Mouse (Mus musculus) embryonic facial prominence, embryonic 10.5 days (tissue): ENCODE measurements around the gene 4930407I10Rik. TPM values are rescaled to one million over a fixed set of nuclear protein-coding genes. Genes with fewer than 3 reads are reported as not detected.

ENCODE experiments used
- DNase-seq: peaks from one replicate; pipeline ENCODE4 v3.0.0-alpha.2; 2017; ENCODE audit warnings: low spot score
- H3K27ac ChIP-seq: fragments of 300-500 bp; sonication (generic); replicated peaks from 2 replicates; pipeline ENCODE4 v1.5.1; 2016; ENCODE audit warnings: mild to moderate bottlenecking
- H3K27me3 ChIP-seq: fragments of 300-500 bp; sonication (generic); replicated peaks from 2 replicates; pipeline ENCODE4 v1.6.1; 2016; ENCODE audit warnings: low read depth, mild to moderate bottlenecking; ENCODE audit not compliant: poor library complexity, severe bottlenecking
- H3K36me3 ChIP-seq: fragments of 300-500 bp; sonication (generic); replicated peaks from 2 replicates; pipeline ENCODE4 v1.6.1; 2016; ENCODE audit warnings: mild to moderate bottlenecking, moderate library complexity
- H3K4me1 ChIP-seq: fragments of 300-500 bp; sonication (generic); 2 replicates; pipeline ENCODE4 v1.6.1; 2016
- H3K4me3 ChIP-seq: fragments of 300-500 bp; sonication (generic); 2 replicates; pipeline ENCODE4 v1.5.1; 2016; ENCODE audit warnings: mild to moderate bottlenecking, moderate library complexity
- H3K9me3 ChIP-seq: fragments of 300-500 bp; sonication (generic); 2 replicates; pipeline ENCODE4 v1.6.1; 2016; ENCODE audit warnings: mild to moderate bottlenecking
- WGBS: fragments of 180-500 bp; shearing (Covaris S2); methylation state at CpG from one replicate; pipeline ENCODE4 v1.1.7; 2016; 5-methylcytosine and 5-hydroxymethylcytosine counted together
- polyA plus RNA-seq: library from polyadenylated mRNA; unstranded; fragments of >200 nt; fragmentation: Nextera tagmentation; extraction: Ambion mirVana; gene quantifications from 2 replicates; pipeline ENCODE4 v1.2.1, GENCODE M21; 2016

Gene 4930407I10Rik
- polyA plus RNA-seq, 1 experiment from 2014 or later = not detected

DNA sequence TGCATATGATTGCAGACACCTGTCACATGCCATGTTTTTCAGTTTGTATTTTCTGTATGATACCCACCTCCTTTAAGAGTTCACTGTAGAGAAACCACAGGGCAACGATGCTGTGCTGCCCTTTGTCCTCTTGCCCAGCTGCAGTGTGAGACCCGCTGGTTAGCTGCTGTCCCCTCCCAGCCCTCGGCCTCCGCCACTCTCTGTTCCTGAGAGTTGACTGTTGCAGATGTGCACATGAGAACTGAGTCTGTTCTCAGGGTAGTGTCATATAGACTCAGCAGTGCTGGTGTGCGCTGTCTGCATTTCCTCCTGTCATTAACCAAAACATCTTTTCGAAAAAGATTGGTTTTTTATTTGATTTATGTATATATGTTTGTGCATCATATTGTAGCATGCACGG is 26.6 kb upstream of the 4930407I10Rik start:
- 89% methylated on average over 7 of the region's 7 CpGs for WGBS
- no peak overlapping the region for H3K4me3 ChIP-seq
- peaks cover 97% of the 10 kb centered on the region for H3K36me3 ChIP-seq
- no peaks in the 10 kb centered on the region for H3K4me1 ChIP-seq
- H3K9me3 ChIP-seq = no peaks in the 10 kb centered on the region
- no peak overlapping the region for H3K27ac ChIP-seq
- no peak for DNase-seq
- no peaks in the 10 kb centered on the region for H3K27me3 ChIP-seq

DNA sequence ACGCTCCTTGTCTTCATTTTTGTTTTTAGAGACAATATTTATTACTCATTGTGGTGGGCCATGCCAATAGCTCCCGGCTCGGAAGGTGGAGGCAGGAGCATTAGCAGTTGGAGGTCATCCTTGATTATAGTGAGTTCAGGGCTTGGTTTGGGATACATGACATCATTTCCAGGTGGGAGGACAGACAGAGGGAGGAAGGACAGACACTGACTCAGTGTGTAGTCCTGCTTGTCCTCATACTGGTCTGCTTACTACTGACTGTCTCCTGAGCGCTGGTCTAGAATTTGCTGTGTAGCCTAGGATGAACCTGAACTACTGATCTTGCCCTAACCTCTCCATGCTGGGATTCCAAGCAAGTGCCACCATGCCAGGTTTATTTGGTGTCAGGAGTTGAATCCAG is 25.2 kb upstream of the 4930407I10Rik start, which contains the start of gene Desi1:
Desi1 (minus strand) TSS at position 101 of the 400 bp plus-strand sequence.
- Histone ChIP-seq H3K36me3 (peaks cover 97% of the 10 kb centered on the region), H3K9me3 (no peaks in the 10 kb centered on the region), H3K27ac (no peak within 1 kb of the TSS), H3K27me3 (no peaks in the 10 kb centered on the region), H3K4me1 (no peaks in the 10 kb centered on the region), H3K4me3 (no peak within 1 kb of the TSS)
- 94% methylated on average over 4 of the region's 4 CpGs for WGBS
- no peak for DNase-seq

DNA sequence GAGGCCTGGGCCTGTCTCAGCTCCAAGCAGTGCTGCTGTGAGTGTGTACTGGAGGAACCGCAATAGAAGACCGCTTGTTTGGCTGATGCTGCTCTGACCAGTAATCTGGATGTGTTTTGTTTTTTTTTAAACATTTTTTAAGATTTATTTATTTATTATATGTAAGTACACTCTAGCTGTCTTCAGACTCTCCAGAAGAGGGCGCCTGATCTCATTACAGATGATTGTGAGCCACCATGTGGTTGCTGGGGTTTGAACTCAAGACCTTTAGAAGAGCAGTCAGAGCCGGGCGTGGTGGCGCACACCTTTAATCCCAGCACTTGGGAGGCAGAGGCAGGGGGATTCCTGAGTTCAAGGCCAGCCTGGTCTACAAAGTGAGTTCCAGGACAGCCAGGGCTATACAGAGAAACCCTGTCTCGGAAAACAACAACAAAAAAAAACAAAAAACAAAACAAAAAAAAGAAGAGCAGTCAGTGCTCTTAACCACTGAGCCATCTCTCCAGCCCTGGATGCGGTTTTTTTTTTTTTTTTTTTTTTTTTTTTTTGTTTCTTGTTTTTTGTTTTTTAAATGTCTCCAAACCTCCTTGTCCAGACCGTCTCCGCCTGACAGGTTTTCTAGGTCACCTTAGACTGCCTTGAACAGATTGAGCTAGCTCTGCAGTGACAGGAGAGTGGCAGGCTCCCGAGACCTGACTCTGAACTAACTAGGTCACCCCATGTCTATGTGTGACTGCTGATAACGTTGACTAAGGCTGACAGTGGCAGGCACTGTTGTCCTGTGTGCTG is 22.9 kb upstream of the 4930407I10Rik start:
- no peaks in the 10 kb centered on the region for H3K4me1 ChIP-seq
- 83% methylated on average over 12 of the region's 12 CpGs for WGBS
- H3K27ac ChIP-seq = no peak overlapping the region
- no peak overlapping the region for H3K4me3 ChIP-seq
- peaks cover 97% of the 10 kb centered on the region for H3K36me3 ChIP-seq
- DNase-seq = peak; percentile 18
- no peaks in the 10 kb centered on the region for H3K9me3 ChIP-seq
- no peaks in the 10 kb centered on the region for H3K27me3 ChIP-seq

DNA sequence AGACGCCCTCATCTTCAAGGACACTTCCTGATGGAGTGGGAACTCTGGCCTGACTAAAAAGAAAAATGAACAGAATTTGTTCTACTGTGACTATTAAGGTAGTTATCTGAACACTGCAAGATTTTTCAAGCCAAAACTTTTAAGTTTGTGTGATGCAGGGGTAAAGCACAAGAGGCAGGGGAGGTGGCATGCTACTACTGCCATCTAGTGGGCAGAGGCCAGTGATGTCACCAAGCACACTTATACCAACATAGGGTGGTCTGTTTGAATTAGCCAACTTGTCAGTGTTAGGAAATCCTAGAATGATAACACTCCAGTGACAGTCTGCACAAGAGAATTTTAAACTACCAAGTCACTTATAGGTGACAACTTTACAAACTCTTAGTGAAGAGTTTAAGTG is 18.3 kb upstream of the 4930407I10Rik start:
- no peaks in the 10 kb centered on the region for H3K27me3 ChIP-seq
- DNase-seq = peak; percentile 50
- H3K9me3 ChIP-seq = no peaks in the 10 kb centered on the region
- peaks cover 82% of the 10 kb centered on the region for H3K36me3 ChIP-seq
- no peak overlapping the region for H3K27ac ChIP-seq
- WGBS = 92% methylated on average over 1 of the region's 1 CpGs
- no peak overlapping the region for H3K4me3 ChIP-seq
- H3K4me1 ChIP-seq = peaks cover 4% of the 10 kb centered on the region

DNA sequence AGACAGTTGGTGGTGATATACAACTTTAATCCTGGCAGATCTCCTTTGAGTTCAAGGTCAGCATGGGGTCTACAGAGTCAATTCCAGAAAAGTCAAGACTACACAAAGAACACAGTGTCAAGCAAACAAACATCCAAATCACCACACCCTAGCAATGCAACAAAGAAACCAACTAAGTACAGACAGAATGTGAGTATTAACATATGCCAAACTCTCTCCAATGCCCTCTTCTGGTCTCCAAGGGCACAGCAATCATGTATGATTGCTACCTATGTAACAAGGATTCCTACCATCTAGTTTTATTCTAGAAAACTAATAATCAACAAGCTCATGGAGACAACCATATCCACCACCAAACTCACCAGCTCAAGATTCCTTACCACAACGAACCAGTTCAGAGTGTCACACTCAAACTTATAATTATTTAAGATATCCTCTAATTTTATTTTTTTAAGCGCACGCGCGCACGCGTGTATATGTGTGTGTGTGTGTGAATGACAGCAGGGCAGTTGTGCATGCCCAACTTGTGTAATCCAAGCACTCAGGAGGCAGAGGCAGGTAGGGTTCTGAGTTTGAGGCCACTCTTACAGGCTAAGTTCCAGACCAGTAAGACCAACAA is 14.7 kb upstream of the 4930407I10Rik start:
- Histone ChIP-seq H3K36me3 (peaks cover 46% of the 10 kb centered on the region), H3K4me3 (no peak overlapping the region), H3K27ac (no peak overlapping the region), H3K27me3 (no peaks in the 10 kb centered on the region), H3K4me1 (peaks cover 14% of the 10 kb centered on the region), H3K9me3 (no peaks in the 10 kb centered on the region)
- no peak for DNase-seq
- 97% methylated on average over 7 of the region's 7 CpGs for WGBS

DNA sequence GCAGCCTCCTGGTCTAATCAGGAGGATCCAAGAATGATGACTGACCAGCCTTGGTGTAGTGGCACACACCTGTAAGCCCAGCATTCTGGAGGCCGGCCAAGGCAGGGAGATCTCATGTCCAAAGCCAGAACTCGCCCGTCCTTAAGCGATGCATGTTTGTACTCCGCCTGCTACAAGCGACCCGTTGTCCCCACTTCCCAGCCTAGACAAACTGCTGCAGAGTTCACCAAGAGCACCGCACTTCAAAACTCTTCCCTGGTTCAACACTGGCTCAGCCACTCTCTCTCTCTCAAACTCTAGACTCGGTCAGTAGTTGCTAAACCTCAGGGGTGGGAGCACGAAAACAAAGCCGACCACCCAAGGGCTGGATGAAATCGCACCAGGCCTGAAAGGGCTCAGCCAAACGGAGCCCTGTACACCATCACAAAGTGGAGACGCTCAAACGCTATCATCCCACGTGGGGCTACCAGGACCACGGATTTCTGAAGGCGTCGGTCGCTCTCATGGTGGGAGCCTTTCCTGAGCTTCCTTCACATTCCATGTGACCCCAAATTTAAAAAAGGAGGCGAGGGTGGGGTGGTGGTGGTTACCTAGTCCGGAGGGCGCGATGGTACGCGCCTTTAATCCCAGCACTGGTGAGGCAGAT is 12.6 kb upstream of the 4930407I10Rik start:
- WGBS = 5% methylated on average over 26 of the region's 26 CpGs
- Histone ChIP-seq H3K4me3 (peak overlapping the region; percentile 100), H3K36me3 (peaks cover 27% of the 10 kb centered on the region), H3K4me1 (peaks cover 14% of the 10 kb centered on the region), H3K27me3 (no peaks in the 10 kb centered on the region), H3K27ac (peak overlapping the region; percentile 96), H3K9me3 (no peaks in the 10 kb centered on the region)
- peak; percentile 30 for DNase-seq

DNA sequence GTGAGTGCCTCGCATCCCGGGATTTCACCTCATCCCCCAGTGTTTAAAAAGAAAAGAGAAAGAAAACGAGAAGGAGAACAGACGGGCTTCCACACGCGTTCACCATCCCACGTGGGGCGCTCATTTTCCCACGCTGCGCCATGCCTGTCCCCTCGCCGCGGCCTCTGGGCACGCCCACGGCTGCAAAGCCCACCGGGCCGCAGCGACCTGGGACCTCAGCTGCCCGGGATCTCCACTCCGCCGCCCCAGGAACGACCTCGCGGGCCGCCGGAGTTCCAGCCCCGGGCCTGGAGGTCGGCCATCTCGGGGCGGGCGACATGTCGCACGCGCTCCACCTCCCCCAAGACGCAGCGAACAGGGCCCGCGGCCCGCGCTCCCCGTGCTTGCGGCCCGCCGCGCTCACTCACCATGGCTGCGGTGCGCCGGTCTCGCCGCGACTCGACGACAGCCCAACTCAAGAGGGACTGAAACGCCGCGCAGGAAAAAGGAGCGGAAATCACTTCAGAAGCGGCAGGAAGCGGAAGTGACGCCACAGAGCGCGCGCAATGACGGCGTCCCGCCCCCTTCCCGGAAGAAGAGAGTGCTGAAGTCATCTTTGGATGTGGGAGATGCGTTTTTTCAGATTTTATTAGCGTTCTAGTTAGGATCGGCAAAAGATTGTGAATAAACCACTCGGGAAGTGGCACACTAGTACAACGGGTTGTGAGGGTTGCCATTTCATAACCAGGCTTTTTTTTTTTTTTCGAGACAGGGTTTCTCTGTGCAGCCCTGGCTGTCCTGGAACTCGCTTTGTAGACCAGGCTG is 11.7 kb upstream of the 4930407I10Rik start, which contains the start of gene Snu13:
Snu13 (minus strand) TSS at position 519 of the 804 bp plus-strand sequence.
- H3K36me3 ChIP-seq = peaks cover 24% of the 10 kb centered on the region
- peak within 1 kb of the TSS; percentile 100 for H3K4me3 ChIP-seq
- H3K27ac ChIP-seq = peak within 1 kb of the TSS; percentile 96
- under 1% methylated on average over 74 of the region's 74 CpGs for WGBS
- no peaks in the 10 kb centered on the region for H3K27me3 ChIP-seq
- peak; percentile 92 for DNase-seq
- peaks cover 14% of the 10 kb centered on the region for H3K4me1 ChIP-seq
- no peaks in the 10 kb centered on the region for H3K9me3 ChIP-seq

DNA sequence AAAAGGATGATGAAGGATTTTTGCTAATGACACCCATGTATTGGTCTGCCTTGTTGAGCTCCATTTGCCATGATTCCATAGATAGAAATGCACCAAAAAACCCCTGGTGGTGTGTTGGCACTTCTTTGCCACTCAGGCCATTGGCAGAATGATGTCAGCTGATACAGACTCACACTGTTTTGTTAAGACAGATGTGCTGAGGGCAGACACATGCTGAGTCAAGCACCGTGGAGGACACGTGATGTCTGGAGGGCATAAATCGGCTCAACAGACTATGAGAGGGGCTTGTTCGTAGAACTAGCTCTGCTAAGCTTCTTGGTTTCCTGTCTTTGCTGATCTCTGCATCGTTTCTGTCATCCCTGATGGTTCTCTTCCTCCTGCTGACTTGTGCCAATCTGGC is 6.4 kb upstream of the 4930407I10Rik start:
- H3K36me3 ChIP-seq = no peaks in the 10 kb centered on the region
- no peaks in the 10 kb centered on the region for H3K27me3 ChIP-seq
- no peak overlapping the region for H3K4me3 ChIP-seq
- no peaks in the 10 kb centered on the region for H3K4me1 ChIP-seq
- 65% methylated on average over 5 of the region's 5 CpGs for WGBS
- no peak overlapping the region for H3K27ac ChIP-seq
- DNase-seq = no peak
- H3K9me3 ChIP-seq = no peaks in the 10 kb centered on the region

DNA sequence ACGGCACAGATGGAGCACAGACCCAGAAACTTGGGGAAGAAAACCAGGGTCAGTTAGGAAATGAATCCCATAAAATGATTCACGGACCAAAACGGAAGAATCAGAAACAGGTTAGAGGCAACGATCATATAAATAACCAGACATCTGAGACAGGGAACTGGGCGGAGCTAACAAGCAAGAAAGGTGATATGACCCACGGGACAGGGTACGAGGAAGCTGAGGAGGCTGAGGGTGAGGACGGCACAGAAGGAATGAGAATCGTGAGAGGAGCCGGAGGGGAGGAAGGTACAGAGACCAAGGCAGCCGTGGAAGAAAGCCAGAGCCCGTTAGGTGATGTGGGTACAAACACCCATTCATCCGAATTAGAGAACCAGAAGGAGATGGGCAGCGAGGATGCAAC is 5.0 kb downstream of the 4930407I10Rik start:
- DNase-seq = peak; percentile 20
- no peak overlapping the region; the same call in 1 of the 2 replicates for H3K27ac ChIP-seq
- peaks cover 66% of the 10 kb centered on the region for H3K27me3 ChIP-seq
- H3K9me3 ChIP-seq = no peaks in the 10 kb centered on the region
- H3K4me3 ChIP-seq = peak overlapping the region; percentile 19; the same call in 1 of the 2 replicates
- H3K4me1 ChIP-seq = peaks cover 15% of the 10 kb centered on the region
- WGBS = 52% methylated on average over 14 of the region's 14 CpGs
- H3K36me3 ChIP-seq = no peaks in the 10 kb centered on the region

DNA sequence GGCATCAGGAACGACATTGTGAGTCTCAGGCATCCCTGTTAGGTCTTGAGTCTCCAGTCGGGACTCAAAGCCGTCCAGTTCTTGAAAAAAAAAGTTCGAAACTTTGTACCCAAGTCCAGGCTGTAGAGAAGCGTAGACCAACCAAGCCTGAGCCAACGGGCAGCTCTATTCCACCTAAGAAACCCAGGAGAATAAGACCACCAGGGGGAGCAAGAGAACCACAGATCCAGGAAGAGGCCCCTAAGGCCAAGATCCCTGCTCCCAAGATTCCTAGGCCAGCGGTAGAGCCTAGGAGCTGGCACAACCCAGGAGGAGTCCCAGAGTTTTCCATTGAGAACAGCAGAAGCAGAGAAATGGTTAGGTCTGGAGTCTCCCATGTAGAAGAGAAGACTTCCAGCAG is 6.6 kb downstream of the 4930407I10Rik start:
- WGBS = 17% methylated on average over 7 of the region's 7 CpGs
- no peak overlapping the region for H3K27ac ChIP-seq
- H3K36me3 ChIP-seq = no peaks in the 10 kb centered on the region
- no peaks in the 10 kb centered on the region; the same call in 1 of the 2 replicates for H3K9me3 ChIP-seq
- H3K4me3 ChIP-seq = no peak overlapping the region
- H3K27me3 ChIP-seq = peaks cover 82% of the 10 kb centered on the region
- DNase-seq = peak; percentile 77
- peaks cover 21% of the 10 kb centered on the region for H3K4me1 ChIP-seq

DNA sequence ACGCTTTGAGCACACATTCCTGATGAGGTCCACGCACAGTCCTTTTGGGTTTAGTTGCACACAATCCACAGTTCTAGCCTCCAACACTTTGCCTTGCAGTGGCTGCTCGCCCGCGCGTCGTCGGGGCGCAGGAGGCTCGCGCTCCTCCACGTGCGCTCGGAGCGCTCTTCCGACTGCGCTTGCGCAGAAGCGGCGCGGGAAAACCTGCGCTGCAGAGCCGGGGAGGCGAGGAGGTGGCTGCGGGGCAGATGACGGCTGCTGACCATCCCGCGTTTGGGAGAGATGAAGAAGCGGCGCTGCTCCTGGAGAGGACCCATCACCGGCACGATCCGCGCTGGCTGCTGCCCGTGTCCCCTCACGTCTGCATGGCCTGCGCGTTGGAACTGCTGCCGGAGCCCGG is 10.9 kb downstream of the 4930407I10Rik start, which contains the start of gene Mei1:
Mei1 (plus strand) TSS at position 99 of the 400 bp plus-strand sequence.
- peak; percentile 30 for DNase-seq
- H3K27me3 ChIP-seq = peaks cover 64% of the 10 kb centered on the region
- WGBS = 26% methylated on average over 40 of the region's 40 CpGs
- H3K36me3 ChIP-seq = no peaks in the 10 kb centered on the region
- peak within 1 kb of the TSS; percentile 41 for H3K4me3 ChIP-seq
- no peak within 1 kb of the TSS for H3K27ac ChIP-seq
- no peaks in the 10 kb centered on the region; the same call in 1 of the 2 replicates for H3K9me3 ChIP-seq
- peaks cover 9% of the 10 kb centered on the region for H3K4me1 ChIP-seq
